Mouse (Mus musculus): Measurements from ENCODE around the gene Myo1d.

Myo1d gene

GRCm38 (mm10) chr11:80498328-80499070 is 281.3 kb downstream of the Myo1d start:
- no peak for DNase-seq

DNA sequence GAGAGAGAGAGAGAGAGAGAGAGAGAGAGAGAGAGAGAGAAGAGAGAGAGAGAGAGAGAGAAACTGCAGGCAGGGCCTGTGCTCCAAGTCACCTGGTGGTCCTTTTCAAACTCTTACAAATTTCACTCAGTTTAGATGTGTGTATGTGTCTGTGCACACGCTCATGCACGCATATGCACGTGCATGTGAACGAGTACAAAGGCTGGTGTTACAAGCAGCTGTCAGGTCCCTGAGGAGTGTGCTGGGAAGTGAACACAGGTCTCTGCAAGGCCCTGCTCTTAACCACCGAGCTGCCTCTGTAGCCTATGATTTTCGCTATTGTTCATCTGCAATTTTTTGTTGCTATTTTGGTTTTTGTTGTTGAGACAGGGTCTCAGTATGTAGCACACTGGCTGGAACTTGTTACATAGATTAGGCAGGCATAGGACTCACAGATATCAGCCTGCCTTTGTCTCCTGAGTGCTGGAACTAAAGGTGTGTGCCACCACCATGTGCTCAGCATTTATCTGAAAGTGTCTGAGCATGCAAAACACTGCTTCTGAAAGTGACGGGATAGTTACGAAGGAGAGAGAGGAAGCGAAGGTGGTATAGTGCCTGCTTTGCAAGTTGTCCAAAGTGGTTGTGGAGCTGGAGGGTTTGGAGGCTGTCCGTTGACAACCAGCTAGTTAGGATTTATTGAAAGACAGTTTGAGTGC is 282.5 kb downstream of the Myo1d start:
- no peak for DNase-seq

DNA sequence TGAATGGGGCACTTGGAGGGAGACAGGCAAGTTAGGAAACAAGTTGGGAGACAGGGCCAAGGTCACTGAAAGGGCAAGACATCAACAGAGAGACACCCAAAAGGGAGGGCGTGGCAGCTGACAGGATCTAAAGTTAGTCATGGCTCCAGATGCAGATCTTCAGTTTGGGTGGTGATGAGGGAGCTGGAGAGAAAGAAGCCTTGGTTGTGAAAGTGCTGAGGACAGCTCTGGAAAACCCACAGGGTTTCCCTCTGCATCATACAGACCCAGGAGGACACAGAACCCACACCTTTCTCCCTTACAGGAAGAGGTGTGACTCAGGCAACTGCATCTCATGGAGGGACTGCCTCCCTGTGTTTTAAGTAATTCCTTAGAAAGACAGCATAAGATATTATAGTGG is 283.2 kb downstream of the Myo1d start:
- no peak for DNase-seq

- DNase-seq: no peak
Observed at GRCm38 (mm10) chr11:80495972-80496371, 283.9 kb downstream of the Myo1d start.

DNA sequence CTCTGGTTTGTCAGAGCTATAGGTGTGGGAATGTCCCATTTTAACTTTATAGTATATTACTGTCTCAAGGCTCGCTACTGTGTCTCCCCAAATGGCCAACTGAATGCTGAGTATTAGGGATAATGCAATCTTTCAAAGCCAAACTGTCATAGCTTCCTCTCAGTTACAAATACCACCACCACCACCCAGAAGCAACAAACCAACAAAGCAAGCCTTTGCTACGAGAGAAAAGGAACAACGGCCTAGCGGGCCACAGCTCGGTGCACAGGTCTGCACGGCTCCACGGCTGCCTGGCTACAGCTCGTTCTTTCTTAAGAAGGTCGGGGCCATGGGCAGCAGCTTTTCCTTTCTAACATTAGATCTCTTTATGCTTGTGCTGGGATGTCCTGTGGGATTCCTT is 285.0 kb downstream of the Myo1d start:
- no peak for DNase-seq

DNA sequence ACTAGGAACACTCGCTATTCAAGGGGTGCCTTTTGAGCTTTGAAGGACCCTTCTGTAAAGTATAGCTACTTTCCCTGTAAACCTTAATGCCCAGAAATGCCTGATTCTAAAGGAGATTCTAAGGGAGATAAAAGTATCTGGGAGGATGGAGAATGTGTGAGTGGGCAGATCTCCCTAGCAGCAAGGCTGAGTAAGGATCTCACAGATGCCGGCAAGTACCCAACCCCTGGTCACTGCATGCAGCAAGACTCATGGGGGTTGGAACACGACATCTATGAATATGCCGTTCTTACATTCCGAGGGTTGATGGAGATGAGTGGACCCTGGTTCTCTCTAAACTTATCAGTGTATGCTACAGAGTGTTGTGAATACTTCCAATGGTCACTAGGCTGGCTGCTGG is 286.6 kb downstream of the Myo1d start:
- no peak for DNase-seq

DNA sequence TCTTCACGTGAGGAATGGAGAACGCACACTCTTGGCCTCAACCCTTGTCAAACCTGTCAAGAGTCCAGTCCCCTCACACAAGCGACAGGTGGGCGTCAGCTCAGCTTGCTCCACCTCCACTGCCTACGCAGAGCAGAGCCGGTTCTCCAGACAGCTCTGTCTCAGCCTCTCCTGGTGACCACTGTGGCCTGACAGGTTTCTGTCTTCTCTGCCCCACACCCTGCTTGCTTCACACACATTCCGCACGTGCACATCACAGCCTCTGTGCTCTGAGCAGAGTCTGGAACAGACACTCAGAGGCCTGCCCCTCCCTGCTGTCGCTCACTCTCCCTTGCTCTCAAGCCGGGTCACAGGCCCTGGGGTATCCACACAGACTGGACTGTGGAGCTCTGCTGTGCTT is 289.0 kb downstream of the Myo1d start:
- no peak for DNase-seq

GRCm38 (mm10) chr11:80489882-80490196 is 290.0 kb downstream of the Myo1d start:
- no peak for DNase-seq

DNA sequence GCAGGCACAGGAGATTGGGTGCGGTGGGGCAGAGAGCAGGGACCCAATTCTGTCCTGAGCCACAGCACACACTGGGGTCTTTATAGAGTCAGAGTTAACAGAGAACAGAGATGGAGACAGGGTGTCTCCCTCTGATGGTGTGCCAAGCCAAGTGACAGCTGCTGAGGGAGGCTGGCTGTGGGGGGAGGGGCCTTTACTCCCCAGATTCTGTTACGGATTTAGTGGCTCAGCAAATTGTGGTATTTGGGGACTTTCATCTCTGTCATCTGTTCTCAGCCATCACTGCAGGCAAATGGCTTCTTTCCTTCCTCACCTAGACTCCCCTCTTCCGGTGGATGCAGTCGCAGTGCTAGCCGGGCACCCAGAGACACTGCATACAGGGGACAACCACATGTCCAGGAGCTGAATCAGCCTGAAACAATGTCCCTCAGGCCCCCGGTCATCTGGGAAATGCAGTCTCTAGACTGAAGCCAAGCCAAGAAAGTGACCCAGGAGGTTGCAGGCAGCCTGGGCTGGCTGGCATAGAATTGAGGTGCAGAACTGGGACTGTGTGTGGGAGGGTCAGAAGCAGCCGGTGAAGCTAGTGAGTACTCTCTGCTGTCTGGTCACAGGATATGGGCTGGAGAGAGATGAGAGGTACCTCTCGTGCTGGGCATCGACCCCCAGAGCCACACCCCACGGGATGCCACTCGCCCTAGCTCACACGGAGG is 290.5 kb downstream of the Myo1d start:
- DNase-seq: peak; percentile 46

DNA sequence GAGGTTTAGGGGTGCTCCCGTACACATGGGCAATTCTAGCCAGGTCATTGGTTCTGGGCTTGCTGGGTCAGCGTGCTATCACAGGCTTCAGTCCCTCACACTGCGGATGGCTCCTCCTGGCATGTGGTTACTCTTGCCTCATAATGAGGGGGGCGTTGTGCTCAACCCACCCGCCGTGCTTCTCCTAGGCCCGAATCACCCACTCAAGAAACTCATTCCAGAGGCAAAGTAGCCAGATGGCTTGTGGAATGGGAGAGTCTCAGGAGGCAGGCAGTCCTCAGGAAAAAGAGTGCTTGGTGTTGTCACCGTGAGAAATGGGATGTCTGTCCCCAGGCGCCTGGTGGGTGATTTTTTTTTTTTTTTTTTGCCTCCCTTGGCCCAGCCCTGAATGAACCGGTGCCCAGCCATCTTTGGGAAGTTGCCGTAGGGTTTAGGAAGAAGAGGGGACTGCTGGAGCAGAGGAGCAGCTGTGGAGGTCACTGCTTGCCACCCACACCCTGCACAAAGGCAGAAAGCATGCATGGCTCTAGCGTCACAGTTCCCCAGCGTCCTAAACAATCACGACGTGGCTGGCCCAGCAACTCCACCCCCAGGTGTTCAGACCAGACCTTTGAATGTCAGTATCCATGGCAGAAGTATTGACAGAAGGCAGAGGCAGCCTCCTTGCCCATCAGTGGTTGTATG is 291.8 kb downstream of the Myo1d start:
- no peak for DNase-seq

- DNase-seq: no peak
Observed at GRCm38 (mm10) chr11:80485622-80486206, 294.1 kb downstream of the Myo1d start.

GRCm38 (mm10) chr11:80485120-80485551 is 294.7 kb downstream of the Myo1d start:
- DNase-seq: no peak

DNA sequence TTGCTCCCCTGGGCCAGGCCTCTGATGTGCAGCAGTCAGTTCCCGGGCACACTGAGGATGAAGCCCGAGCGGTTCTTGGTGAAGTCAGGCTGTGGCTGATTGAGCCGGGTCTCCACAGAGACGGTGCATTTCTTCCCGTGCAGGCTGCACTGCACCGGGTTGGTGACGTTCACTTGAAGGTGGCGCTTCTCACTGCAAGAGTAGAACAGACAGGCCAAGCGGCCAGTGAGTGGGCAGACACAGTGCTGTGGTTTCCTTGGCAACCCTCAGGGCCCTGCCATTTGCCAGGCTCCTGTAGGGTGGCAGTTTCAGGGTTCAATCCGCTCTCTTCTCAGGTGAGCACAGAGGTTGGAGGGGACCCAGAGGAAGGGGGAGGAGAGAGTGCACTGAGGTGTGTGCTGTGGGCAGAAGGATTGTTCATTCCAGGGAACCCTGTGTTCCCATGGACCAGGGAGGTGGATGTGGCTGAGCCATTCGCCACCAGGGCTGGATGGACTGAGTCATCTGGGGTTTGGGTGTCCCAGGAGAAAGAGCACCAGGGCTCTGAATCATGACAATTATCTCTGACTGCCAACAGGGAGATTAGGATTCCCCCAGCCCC is 295.5 kb downstream of the Myo1d start:
- DNase-seq: no peak

DNA sequence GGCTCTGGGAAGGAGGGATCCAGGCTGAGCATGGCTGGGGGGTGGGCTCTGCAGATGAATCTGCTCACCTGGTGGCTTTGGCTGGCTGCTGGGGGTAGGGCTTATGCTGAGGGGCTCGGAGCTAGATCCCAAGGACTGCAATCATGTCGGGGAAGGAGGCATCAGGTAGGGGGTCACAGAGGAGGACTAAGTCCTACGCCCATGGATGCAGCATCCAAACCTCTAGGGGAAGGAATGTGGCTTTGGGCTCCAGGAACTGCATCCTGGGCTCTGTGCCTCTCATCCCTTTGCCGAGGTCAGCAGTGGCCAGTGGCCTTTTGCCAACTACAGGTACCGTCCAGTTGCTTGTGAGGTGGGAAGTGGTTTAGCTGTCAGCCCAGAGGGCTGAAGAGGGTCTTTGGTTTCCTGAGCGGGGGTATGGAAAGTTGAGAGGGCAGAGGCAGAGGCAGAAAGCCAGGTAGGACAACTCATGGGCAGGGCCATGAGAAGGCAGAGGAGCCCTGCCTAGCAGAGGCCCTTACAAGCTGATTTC is 296.2 kb downstream of the Myo1d start:
- no peak for DNase-seq

DNA sequence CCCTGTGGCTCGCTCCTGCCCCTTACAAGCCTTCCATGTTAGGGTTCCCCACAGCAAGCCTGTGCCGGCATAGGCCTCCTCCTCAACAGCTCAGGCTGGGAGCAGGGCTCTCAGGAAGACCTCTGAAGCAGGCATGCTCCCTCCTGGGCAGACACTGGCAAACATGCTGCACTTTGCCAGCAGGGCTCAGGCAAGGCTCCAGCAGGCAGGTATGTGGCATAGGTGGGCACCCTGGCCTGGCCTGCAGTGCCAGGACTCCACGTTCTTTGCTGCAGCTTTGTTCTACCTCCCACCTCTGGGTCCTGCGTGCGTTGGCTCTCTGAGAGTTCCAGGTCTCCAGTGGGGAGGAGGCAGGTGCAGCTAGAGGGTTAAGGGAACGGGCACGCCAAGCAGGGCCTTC is 296.9 kb downstream of the Myo1d start:
- DNase-seq: no peak

DNA sequence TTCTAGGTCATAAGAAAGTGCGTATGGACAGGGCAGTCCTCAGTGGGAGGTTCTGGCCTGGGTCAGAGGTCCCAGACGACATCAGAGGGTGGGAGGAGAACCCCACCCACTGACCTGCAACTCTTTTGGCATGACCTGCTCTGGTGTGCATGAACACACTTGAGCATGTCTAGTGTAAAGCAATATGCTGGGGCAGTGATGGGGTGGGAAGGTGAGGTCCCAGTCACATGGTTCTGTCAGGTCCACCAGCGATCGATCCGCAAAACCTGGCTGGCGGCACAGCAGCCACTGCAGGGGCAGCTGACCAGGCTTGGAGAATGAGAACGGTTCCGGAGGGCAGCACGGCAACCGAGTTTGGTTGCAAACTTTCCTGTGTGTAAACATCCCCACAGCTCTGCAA is 297.5 kb downstream of the Myo1d start:
- no peak for DNase-seq

DNA sequence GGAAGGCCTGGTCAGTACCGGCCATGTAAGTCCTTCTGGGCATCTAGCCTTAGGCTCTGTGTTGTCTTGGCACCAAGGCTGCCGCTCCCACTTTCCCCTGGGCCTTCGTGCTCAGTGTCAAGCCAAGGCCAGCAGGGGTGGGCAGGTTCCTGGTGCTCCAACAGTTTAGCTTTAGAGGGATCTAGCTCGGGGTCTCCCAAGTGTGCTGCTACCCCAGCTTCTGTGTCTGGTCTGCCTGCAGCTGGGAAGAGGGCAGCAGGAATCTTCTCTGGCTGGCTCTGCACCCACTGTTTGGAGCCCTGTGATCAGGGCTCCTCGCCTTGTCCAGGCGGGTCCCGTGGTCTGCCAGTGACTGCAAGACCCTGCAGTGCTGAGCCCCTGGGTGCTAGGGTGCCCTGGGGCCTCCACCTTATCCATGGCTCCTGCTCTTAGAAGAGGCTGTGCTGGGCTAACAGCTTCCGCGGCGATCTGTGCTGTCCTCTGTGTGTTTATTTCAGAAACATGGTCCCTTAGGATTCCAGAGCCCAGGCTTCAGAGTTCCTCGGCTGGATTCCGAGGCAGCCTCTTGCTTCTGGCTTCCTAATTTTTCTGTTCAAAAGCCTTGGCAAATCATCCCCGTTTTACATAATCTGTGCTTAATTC is 298.3 kb downstream of the Myo1d start:
- no peak for DNase-seq

- DNase-seq: no peak
Observed at GRCm38 (mm10) chr11:80479906-80480866, 299.6 kb downstream of the Myo1d start.

- no peak for DNase-seq
Observed at GRCm38 (mm10) chr11:80479425-80479824, 300.4 kb downstream of the Myo1d start.

DNA sequence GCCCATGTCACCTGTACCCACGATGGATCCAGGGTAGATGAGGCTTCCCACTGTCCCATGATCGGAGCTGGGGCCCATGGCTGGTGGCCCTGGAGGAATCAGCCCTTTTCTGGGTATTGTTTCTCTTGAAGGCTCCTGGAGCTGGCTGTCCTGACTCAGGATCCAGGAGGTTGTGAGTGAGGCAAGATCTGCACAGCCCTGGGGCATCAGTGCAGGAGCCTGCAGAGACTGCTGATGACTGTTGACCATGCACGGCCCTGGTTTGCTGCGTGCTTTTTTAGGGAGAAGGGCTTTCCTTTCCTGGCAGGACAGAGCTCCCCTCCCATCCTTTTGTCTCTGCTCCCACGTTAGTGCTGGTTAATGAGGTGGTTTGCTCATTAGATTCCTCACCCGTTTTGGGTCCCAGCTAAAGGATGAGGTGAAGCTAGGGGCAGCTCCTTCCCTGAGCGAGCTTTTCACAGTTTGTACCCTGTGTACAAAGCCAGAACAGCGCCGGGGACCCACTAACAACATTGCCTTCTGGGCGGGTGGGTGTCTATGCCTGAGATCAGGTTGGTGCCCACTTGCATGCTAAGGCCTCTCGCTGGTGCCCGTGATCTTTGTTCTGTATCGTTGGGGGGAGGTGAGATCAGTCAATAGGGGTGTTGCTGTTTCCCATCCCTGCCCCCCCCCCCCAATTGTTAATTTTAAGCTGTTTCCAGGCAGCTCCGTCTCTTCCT is 301.0 kb downstream of the Myo1d start:
- no peak for DNase-seq

All from kidney, postnatal 10 days (tissue).